Mouse (Mus musculus): ENCODE data around the gene Gfi1.

Gfi1 gene

GRCm38 (mm10) chr5:107725435-107726261, at the start of gene Gfi1:
Gene Gfi1 (minus strand): TSS chr5:107726036.
- no peak for DNase-seq (ENCODE audit: low spot score)

GRCm38 (mm10) chr5:107772049-107772448, 46.2 kb upstream of the Gfi1 start:
- no peak for DNase-seq (ENCODE audit: low spot score)

- no peak for DNase-seq (ENCODE audit: low spot score)
Observed at GRCm38 (mm10) chr5:107768224-107768623, 42.4 kb upstream of the Gfi1 start.

GRCm38 (mm10) chr5:107765946-107766345, 40.1 kb upstream of the Gfi1 start:
- DNase-seq (ENCODE audit: low spot score): no peak

GRCm38 (mm10) chr5:107764486-107764885, 38.6 kb upstream of the Gfi1 start:
- no peak for DNase-seq (ENCODE audit: low spot score)

GRCm38 (mm10) chr5:107763674-107764073, 37.8 kb upstream of the Gfi1 start:
- no peak for DNase-seq (ENCODE audit: low spot score)

- DNase-seq (ENCODE audit: low spot score): no peak
Observed at GRCm38 (mm10) chr5:107759121-107759520, 33.3 kb upstream of the Gfi1 start.

GRCm38 (mm10) chr5:107756072-107756471, 30.2 kb upstream of the Gfi1 start:
- DNase-seq (ENCODE audit: low spot score): no peak

- DNase-seq (ENCODE audit: low spot score): no peak
Observed at GRCm38 (mm10) chr5:107754740-107755139, 28.9 kb upstream of the Gfi1 start.

- DNase-seq (ENCODE audit: low spot score): no peak
Observed at GRCm38 (mm10) chr5:107753656-107754055, 27.8 kb upstream of the Gfi1 start.

- DNase-seq (ENCODE audit: low spot score): peak; percentile 89
Observed at GRCm38 (mm10) chr5:107749229-107749916, 23.5 kb upstream of the Gfi1 start.

- DNase-seq (ENCODE audit: low spot score): no peak
Observed at GRCm38 (mm10) chr5:107739023-107739422, 13.2 kb upstream of the Gfi1 start.

GRCm38 (mm10) chr5:107738296-107738695, 12.5 kb upstream of the Gfi1 start:
- no peak for DNase-seq (ENCODE audit: low spot score)

- no peak for DNase-seq (ENCODE audit: low spot score)
Observed at GRCm38 (mm10) chr5:107736171-107736570, 10.3 kb upstream of the Gfi1 start.

GRCm38 (mm10) chr5:107731844-107732243, 6.0 kb upstream of the Gfi1 start:
- DNase-seq (ENCODE audit: low spot score): no peak

GRCm38 (mm10) chr5:107731408-107731807, 5.6 kb upstream of the Gfi1 start:
- no peak for DNase-seq (ENCODE audit: low spot score)

GRCm38 (mm10) chr5:107727007-107727402, 1.2 kb upstream of the Gfi1 start:
- no peak for DNase-seq (ENCODE audit: low spot score)

GRCm38 (mm10) chr5:107726281-107727006, 608 bp upstream of the Gfi1 start:
- no peak for DNase-seq (ENCODE audit: low spot score)

GRCm38 (mm10) chr5:107724661-107725434, 988 bp downstream of the Gfi1 start:
- no peak for DNase-seq (ENCODE audit: low spot score)

- DNase-seq (ENCODE audit: low spot score): no peak
Observed at GRCm38 (mm10) chr5:107723541-107724511, 2.0 kb downstream of the Gfi1 start.
